Mouse (Mus musculus) gastrocnemius, postnatal 14 days (tissue): ENCODE measurements around the gene Tbc1d10c. TPM values are rescaled to one million over a fixed set of nuclear protein-coding genes. Genes with fewer than 3 reads are reported as not detected.

Experiments
- DNase-seq: peaks from one replicate; pipeline ENCODE4 v3.0.0; 2021; ENCODE audit warnings: mixed read lengths
- intact Hi-C: fragments of 180-260 bp; cut with DNase I; formaldehyde crosslinking; loops from one replicate; pipeline ENCODE4 v1.15.1; 2025; ENCODE audit warnings: low total_unique reads
- total RNA-seq, 2 experiments: library from RNA; stranded (reverse); gene quantifications; 2 replicates each; pipeline ENCODE4 v1.2.3; 2021

Gene Tbc1d10c
- total RNA-seq, 2 experiments from 2014 or later, result 2.7 TPM

- no peak for DNase-seq
- intact Hi-C loops, result no loop called here
Observed at GRCm38 (mm10) chr19:4194021-4194724, 3.1 kb upstream of the Tbc1d10c start.

GRCm38 (mm10) chr19:4193129-4193528, 2.0 kb upstream of the Tbc1d10c start:
- intact Hi-C loops, result no loop called here
- DNase-seq, result no peak

- intact Hi-C loops, result no loop called here
- no peak for DNase-seq
Observed at GRCm38 (mm10) chr19:4192251-4192985, 1.3 kb upstream of the Tbc1d10c start.

GRCm38 (mm10) chr19:4191528-4192250, 605 bp upstream of the Tbc1d10c start, which contains the start of gene Ppp1ca:
TSS of gene Ppp1ca (plus strand) at chr19:4192065.
- DNase-seq, result peak; percentile 99
- intact Hi-C loops, result no loop called here

DNA sequence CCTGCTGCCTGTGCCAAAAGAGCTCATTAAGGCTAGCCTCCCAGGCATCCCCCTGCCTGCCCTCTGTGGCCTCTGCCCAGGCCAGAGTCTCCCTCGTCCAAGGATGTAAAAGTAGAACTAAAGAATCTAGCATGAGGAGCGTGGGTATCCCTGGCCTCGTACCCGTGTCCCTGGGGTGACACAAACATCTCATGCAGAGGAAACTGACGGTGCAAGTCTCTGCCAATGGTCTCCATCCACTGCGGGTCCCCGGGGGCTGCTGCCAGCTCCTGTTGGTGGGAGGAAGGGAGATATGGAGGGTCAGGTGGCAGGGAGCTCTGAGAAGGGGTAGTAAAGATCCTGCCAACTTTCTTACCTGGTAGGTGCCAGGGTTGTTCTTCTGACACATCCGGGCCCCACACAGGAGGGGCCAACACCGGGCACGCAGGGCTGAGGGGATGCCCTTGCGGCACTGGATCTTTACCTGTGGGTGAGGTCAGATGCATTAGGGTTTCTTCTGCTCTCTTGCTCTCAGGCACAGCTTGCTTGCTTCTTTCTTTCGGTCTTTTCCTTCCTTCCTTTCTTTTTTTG, 1.9 kb downstream of the Tbc1d10c start:
- DNase-seq, result no peak
- intact Hi-C loops, result no loop called here

DNA sequence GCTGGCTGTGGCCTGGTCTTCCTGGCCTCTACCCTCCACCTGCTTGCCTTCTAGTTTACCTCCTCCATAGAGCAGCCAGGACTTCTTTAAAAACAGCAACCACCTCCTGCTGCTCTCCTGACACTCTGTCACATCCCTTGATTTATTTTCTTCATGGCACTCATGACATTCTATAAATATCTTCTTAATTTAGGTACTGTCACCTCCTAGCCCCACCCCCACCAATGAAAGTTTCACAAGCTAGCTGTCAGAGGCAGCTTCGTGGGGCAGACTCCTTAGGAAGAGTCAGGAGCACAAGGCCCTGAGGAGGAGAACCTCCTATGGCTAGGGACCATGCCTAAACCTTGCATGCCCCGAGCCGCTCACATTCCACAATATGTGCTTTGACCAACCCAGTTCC, 3.8 kb downstream of the Tbc1d10c start:
- intact Hi-C loops, result no loop called here
- DNase-seq, result no peak

GRCm38 (mm10) chr19:4184976-4185975, 5.8 kb downstream of the Tbc1d10c start:
- DNase-seq, result no peak

GRCm38 (mm10) chr19:4183689-4184088, 7.4 kb downstream of the Tbc1d10c start:
- DNase-seq, result no peak
- intact Hi-C loops, result no loop called here

More at GRCm38 (mm10) chr19:4184976-4185975, 5.8 kb downstream of the Tbc1d10c start:
- intact Hi-C loops, result no loop called here

GRCm38 (mm10) chr19:4181892-4182291, 9.2 kb downstream of the Tbc1d10c start:
- intact Hi-C loops, result no loop called here
- peak; percentile 47 for DNase-seq

DNA sequence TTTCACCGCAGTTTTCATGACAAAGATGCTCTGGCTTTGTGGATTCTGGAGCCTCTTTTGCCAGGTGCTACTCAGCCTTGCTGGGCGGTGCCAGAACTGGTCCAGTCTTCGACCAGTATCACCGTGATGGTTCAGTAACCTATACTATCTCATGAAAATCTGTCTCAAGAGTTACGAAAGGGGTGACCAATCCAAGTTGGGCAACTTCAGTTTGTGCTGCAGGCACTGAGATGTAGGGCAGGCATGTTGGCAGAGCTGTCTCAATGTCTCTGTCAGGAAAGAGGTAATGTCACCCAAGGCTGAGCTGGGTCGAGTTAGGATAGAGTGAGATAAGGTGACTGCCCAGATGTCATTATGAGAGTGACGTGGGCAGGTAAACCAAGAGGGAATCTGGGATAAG, 10.7 kb downstream of the Tbc1d10c start:
- intact Hi-C loops, result no loop called here
- no peak for DNase-seq

- intact Hi-C loops, result no loop called here
- peak; percentile 65 for DNase-seq
Observed at GRCm38 (mm10) chr19:4175368-4175947, 15.6 kb downstream of the Tbc1d10c start, which contains the start of gene Carns1. TSS of gene Carns1 (minus strand) at chr19:4175479.

- intact Hi-C loops, result no loop called here
- DNase-seq, result no peak
Observed at GRCm38 (mm10) chr19:4172925-4173324, 18.2 kb downstream of the Tbc1d10c start.

GRCm38 (mm10) chr19:4171393-4172290, 19.4 kb downstream of the Tbc1d10c start:
- DNase-seq, result peak; percentile 71
- intact Hi-C loops, result no loop called here

GRCm38 (mm10) chr19:4170723-4171392, 20.2 kb downstream of the Tbc1d10c start:
- intact Hi-C loops, result no loop called here
- DNase-seq, result no peak

- no peak for DNase-seq
- intact Hi-C loops, result no loop called here
Observed at GRCm38 (mm10) chr19:4169810-4170209, 21.3 kb downstream of the Tbc1d10c start.

GRCm38 (mm10) chr19:4169378-4169784, 21.7 kb downstream of the Tbc1d10c start:
- DNase-seq, result peak; percentile 99
- intact Hi-C loops, result no loop called here
